Mouse (Mus musculus) erythroblast, adult 5-6 weeks (primary cell): ENCODE results near the gene Fgd1. TPM values are rescaled to one million over a fixed set of nuclear protein-coding genes. Genes with fewer than 3 reads are reported as not detected.

ENCODE experiments used
- ATAC-seq: replicated peaks from 2 replicates; pipeline ENCODE4 v1.8.0; 2016; ENCODE audit warnings: moderate number of reproducible peaks, mild to moderate bottlenecking, moderate TSS enrichment, inconsistent platforms; ENCODE audit not compliant: poor library complexity, low FRiP score, severe bottlenecking
- total RNA-seq, 2 experiments: library from RNA; stranded (forward) in 1 of 2; stranded (reverse) in 1 of 2; fragments of 150-400 nt in 1 of 2; fragments of 200-764, 138-1000 nt in 1 of 2; gene quantifications; 2 replicates each; pipeline versions ENCODE4 v1.2.3 to v1.2.4; 2015 to 2017; ENCODE audit warnings: low replicate concordance in 2 of 2

Fgd1 gene
- total RNA-seq, 2 experiments from 2014 or later: 2.6 TPM; not detected in 1

DNA sequence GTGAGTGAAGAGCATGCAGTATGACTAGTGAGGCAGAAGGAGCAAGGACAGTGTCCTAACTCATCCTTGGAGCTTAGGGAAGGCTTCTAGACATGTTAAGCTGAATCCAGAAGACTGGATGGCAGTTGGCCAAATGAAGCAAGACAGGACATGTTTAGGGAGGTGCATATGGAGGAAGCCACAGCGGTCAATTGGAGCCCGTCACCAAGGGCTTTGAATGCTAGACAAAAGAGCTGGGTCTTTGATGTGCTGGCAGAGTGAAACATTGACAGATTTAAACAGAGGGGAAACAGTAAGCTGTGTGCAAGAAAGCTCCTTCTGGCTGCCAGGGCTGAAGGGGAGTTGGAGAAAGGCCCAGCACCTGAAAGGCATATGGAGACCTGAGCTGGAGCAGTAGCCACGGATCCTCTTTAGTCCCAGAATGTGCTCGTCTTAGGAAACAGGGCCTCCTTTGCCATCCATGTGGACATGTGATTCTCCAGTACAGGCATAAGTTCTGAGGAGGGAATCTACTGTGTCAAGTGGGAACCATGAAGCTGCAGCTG is 31.1 kb downstream of the Fgd1 start:
- no peak for ATAC-seq

DNA sequence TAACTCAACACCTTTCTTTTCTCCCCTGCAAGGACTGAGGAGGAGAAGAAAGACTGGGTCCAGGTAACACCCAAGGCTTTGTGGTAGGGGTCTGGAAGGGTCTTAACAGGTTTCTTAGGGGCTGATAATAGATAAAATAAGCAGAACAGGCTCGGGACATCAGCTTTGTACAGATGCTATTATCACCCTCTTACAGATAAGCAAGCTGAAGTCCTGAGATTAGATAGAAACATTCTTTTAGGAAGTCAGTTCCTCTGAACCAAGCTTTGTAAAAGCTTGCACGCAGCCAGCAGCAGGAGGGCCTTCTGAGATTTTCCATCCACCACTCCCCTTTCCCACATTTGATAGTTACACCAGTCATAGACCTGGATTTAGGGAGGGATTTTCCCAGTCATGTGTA is 39.6 kb downstream of the Fgd1 start:
- no peak for ATAC-seq

DNA sequence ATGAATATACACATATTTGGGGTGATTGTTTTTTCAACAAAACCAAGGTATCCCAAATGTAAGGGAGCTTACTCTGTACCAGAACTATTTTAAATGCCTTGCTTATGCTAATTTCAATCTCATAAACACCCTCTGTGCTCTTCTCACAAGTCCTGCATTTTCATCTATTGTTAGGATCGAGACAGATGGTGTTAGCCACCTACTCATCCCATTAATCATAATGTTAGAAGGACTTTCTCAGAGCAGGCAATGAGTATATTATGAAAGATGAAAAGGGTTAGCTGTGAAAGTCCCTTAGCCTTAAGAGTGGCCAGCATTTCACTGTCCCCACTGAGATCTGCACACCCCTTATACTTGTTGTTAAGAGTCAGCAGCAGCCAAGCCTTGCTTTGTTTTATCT is 41.5 kb downstream of the Fgd1 start:
- no peak for ATAC-seq

DNA sequence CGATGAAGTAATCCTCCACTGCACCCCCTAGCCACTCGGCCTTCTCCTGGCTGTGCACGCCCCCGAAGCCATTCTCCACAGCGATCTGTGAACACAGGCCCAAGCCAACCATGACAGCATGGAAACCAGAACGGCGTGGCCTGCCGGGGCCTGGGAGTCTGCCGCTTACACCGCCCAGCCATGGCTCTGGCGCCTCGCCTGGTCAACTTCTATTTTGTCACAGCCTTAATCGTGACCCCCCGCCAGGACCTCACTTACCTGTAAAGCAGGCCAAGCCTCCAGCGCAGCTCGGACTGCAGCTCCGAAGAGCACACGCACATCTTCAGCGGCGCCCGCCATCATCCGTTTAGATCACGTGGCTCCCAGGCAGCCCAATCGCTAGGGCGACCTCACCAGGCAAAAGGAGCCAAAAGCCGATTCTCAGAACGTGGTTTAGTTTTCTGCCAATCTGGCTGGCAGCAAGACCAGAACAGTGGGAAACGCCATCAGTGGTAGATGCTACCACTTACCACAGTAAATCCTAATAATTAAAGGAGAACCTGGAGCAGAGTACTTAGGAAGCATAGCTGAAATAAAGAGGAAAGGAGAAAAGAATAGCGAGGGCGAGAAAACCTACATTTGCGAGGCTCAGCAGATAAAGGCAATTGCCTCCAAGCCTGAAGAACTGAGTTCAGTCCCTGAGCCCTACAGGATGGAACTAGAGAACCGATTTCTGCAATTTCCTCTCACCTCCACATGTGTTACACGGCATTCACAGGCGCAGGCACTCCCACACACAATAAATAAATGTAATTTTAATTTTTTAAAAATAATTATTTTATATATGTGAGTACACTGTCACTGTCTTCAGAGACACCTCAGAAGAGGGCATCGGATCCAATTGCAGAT is 50.5 kb downstream of the Fgd1 start, which contains the start of gene Tsr2:
TSS of gene Tsr2 (minus strand) at position 373 of the 888 bp plus-strand sequence.
- peak; percentile 99 for ATAC-seq

DNA sequence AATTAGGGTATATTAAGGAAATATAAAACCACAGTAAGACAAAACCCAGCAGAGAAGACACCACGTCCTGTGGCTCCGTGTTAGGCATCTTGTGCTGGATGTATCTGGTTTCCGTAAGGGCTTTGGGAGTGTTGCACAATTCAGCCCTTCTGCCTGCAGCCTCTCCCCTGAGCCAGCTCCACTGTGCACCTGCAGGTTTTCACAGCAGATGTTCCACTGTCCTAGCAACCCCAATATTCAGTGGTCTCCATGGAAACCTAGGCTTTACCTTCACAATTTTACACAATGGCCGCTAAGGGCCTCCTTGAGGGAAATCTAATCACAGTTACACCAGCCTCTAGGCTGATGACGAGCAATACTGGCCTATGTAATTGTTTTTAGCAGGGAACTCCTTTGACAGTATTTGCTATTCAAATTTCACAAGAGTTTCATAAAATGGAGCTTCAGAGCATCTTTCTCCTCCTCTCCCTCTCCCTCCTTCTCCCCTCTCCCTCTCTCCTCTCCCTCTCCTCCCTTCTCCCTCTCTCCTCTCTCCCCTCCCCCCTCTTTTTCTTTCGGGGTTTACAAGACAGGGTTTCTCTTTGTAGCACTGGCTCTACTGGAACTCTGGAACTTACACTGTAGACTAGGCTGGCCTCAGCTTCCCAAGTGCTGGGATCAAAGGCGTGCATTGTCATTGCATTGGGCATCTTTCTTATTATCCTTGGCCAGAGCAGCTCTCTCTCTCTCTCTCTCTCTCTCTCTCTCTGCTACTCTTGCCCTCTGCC is 61.5 kb downstream of the Fgd1 start:
- ATAC-seq: no peak

DNA sequence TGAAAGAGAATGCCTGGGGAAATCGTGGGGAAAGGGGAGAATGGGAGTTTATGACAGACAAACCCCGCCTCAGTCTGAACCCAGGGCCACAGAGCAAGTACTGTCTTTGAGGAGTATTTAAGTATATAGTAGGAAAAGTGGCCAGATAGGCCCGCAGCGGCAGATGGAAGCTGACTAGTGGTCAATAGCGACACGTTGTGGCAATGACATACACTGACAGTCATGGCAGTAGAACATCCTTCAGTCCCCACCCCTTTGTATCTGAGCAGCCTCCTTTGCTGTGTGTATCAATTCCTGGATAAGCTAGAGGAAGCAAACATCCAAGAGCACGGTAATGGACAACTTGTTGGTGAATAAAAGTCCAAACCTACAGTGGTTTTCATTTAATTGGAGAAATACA is 70.8 kb downstream of the Fgd1 start:
- no peak for ATAC-seq

DNA sequence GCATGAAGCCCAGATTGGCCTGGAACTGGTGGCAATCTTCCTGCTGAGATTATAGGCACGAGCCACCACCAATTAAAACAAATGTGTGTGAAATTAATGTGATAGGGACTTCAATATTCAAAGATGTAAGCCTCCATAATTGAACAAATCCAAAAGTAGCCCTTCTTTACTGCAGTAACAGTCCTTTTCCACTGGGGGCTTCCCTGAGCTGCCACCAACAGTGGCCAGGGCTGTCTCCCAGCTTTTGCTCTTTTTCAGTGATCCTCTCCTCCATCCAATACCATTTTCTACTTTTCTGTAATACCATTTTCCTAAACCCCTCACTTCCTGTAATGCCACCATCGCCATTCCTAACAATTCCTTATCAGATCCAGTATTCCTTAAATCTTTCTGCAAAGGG is 71.5 kb downstream of the Fgd1 start:
- no peak for ATAC-seq

DNA sequence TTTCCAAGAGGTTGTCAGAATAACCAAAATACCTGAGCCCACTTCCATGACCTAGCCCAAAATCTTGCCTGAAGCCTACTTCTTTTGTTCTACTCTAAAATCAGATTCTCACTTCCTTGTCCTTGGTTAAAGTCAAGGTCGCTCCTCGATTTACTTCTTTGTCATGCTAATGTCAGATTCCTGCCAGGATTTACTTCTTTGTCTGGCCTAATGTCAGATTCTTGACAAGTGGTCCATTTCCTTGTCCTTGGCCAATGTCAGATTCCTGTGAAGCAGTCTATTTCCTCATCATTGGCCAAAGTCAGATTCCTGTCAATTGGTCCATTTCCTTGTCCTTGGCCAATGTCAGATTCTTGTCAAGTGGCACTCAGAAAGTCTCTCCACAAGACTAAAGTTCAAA is 78.0 kb downstream of the Fgd1 start:
- ATAC-seq: no peak

DNA sequence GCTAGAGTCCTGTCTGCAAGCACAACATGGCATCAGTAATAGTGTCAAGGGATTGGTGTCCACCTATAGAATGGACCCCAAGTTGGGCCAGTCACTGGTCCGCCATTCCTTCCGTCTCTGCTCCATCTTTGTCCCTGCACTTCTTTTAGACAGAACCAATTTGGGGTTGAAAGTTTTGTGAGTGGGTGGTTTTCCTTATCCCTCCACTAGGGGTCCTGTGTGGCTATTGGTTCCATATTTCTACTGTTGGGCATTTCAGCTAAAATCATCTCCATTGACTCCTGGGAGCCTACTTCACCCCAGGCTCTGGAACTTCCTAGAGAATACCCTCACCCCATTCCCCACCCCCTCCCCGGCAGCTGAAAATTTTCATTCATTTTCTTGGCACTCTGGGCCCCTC is 84.5 kb downstream of the Fgd1 start:
- no peak for ATAC-seq

DNA sequence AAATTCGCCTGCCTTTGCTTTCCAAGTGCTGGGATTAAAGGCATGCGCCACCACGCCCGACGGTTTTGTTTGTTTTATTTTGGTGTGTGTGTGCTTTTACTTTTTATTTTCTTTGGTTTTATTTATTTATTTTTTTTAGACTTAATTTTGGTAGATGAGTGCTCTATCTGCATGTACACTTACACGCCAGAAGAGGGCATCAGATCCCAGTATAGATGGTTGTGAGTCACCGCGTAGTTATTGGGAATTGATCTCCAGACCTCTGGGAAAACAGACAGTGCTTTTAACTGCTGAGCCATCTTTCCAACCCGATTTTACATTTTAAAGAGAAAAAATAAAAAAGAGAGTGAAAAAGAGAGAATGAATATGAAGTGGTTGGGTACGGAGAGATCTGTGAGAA is 86.8 kb downstream of the Fgd1 start:
- ATAC-seq: no peak

Other genes with a start within 250 kb of the Fgd1 start
- 1.7 TPM in 1 of 2 replicates, not detected in the other for gene Maged2, start 231.8 kb upstream of the Fgd1 start, total RNA-seq (2015; ENCODE audit: low replicate concordance)
- gene Maged2, start 231.8 kb upstream of the Fgd1 start, total RNA-seq (2017; ENCODE audit: low replicate concordance): 2.4 and 2.5 TPM in 2 replicates
- gene Gnl3l, start 28.8 kb upstream of the Fgd1 start, total RNA-seq (2015; ENCODE audit: low replicate concordance): 7.7 and 7.9 TPM in 2 replicates
- gene Gnl3l, start 28.8 kb upstream of the Fgd1 start, total RNA-seq (2017; ENCODE audit: low replicate concordance): 13.1 and 16.6 TPM in 2 replicates
- 0.38 and 1.5 TPM in 2 replicates for gene Tsr2, start 50.4 kb downstream of the Fgd1 start, total RNA-seq (2015; ENCODE audit: low replicate concordance)
- gene Tsr2, start 50.4 kb downstream of the Fgd1 start, total RNA-seq (2017; ENCODE audit: low replicate concordance): 2.5 and 3.2 TPM in 2 replicates
- gene Wnk3, start 151.9 kb downstream of the Fgd1 start, total RNA-seq (2015; ENCODE audit: low replicate concordance): not detected in 2 replicates
- 0.17 TPM in 1 of 2 replicates, not detected in the other for gene Wnk3, start 151.9 kb downstream of the Fgd1 start, total RNA-seq (2017; ENCODE audit: low replicate concordance)